Mouse (Mus musculus): ENCODE results near the gene Gm20741. TPM values are rescaled to one million over a fixed set of nuclear protein-coding genes. Genes with fewer than 3 reads are reported as not detected.

Gene Gm20741
- total RNA-seq (2021): not detected
- long read RNA-seq, experiment 1: 0 reads
- long read RNA-seq, experiment 2: 0 reads

DNA sequence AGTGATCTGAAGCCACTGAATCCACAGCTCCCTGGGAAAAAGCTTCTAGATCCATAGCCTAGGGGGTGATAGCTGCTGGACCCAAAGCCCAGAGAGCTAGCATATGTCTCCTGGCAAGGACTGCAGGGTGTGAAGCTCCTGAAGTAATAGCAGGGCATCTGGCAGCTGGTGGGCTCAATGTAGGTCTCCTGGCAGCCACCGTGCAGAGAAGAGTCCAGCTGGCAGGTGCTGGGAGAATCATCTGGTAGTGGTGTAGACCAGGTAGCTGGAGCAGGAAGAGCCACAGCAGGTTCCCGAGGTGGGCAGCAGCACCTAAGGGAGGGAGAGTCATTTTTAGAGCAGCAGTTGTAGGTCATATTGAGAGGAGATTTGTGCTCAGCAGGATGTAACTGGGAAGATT lies at the start of gene Gm20741:
Gm20741 (minus strand) TSS at position 394 of the 400 bp plus-strand sequence.
- no peak within 1 kb of the TSS for H3K4me3 ChIP-seq
- H3K27ac ChIP-seq: no peak within 1 kb of the TSS
- DNase-seq (ENCODE audit: low spot score in 2 of 2): no peak
- no peak for TF ChIP-seq CTCF (conservative IDR thresholded peaks at IDR 0.05)

DNA sequence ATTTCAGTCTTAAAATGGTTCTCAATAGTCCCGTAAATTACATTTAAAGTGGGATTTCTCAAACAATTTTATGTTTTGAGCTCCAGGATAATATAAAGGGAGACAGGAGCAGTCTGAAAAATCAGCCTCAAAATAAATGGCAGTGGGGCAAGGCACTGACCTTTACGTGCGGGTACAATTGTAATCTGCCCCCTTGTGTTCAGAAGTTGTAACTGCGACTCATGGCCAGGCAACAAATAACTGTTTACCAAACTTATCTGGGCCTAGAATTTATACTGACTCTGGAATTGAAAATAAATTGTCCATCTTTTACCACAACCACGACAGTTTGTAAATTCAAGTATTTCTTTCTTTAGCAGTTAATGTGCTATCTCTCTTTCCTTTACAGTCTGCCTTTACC lies 39.4 kb upstream of the Gm20741 start:
- Histone ChIP-seq H3K27ac (no peak overlapping the region), H3K4me3 (no peak overlapping the region)
- DNase-seq (ENCODE audit: low spot score in 2 of 2): peak in 1 of 2 experiments; percentile 10
- peak; percentile 80 for TF ChIP-seq CTCF (conservative IDR thresholded peaks at IDR 0.05)

DNA sequence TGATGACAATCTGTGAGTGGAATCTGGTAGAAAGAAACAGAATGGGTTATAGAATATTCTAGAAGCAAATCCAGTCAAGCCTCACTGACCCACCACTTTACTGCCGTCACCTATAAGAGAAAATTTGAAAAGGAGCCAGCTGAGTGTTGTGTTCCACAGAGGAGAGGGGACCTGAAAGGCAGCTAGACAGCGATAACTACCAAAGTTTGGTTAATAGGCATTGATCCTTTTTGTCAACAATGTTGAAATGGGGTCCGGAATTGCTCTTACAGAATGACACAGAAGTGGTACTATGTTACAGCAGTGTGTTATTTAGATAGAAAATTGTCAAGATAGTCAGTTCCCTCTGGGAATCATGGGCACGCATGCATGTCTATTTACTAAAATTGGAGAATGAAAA lies 36.5 kb upstream of the Gm20741 start:
- DNase-seq (ENCODE audit: low spot score in 2 of 2): no peak
- no peak overlapping the region for H3K4me3 ChIP-seq
- TF ChIP-seq CTCF (conservative IDR thresholded peaks at IDR 0.05): no peak
- H3K27ac ChIP-seq: no peak overlapping the region

DNA sequence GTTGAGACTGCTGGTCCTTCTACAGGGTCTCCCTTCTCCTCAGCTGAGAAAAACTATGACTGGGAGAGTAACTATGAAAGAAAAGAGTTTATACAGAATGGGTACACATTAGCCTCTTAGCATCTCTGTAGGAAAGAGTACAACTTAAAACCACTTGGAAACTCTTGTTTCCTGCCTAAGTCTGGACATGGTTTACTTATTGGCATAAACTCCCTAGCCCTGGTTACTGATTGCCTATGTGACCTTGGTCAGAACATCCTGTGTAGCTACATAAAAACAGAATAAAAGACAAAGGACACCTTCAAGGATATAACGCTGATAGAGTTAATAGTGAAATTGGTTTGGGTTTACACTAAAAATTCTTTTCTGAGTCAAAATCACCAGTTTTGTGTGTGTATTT lies 35.3 kb upstream of the Gm20741 start:
- H3K27ac ChIP-seq: no peak overlapping the region
- no peak for TF ChIP-seq CTCF (conservative IDR thresholded peaks at IDR 0.05)
- no peak for DNase-seq (ENCODE audit: low spot score in 2 of 2)
- no peak overlapping the region for H3K4me3 ChIP-seq

DNA sequence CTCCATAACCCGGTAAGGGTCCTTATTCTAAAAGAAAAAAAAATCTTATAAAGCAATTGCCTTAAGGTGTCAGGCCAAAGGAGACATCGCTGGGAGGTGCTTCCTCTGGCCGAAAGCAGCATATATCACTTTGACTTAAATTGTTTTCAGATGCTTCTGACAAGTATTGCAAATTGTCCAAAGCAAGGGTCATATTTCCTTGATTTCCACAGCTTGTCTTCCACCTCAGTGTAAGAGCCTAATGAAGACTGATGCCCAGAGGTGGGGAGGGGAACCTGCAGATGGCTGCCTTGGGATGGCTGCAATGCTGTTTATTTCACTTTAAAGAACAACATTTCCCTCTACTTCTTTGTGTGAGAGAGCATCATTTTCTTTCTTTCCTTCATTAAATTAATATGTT lies 15.0 kb upstream of the Gm20741 start:
- no peak for DNase-seq (ENCODE audit: low spot score in 2 of 2)
- no peak for TF ChIP-seq CTCF (conservative IDR thresholded peaks at IDR 0.05)
- Histone ChIP-seq H3K27ac (no peak overlapping the region), H3K4me3 (no peak overlapping the region)

DNA sequence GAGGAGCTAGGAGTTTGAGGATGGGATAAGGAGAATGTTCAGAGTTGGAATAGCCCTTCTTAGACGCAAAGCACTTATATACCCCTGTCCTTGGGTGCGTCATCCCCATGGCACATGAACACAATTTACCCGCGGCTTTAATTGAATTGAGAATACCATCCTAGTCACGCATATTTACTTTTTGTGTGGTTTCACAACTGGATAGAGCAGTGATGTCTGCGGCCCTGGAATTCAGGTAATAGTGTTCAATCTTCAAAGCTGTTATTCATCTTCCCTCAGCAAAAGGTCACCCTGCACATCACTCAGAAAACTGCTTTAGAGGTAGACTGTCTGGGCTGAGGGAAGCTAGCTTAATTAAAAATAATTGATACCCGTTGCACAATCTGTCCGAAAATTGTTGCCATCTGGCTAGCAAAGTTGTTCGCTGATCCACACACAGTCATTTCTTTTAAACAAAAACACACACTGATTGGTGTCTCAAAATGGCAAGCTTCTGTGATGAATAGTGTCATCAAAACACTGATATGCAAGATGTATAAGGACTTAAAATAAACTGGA lies 14.2 kb upstream of the Gm20741 start, which contains the start of gene Krtap14:
Krtap14 (minus strand) TSS at position 51 of the 558 bp plus-strand sequence.
- TF ChIP-seq CTCF (conservative IDR thresholded peaks at IDR 0.05): no peak
- DNase-seq (ENCODE audit: low spot score in 2 of 2): no peak
- H3K4me3 ChIP-seq: no peak within 1 kb of the TSS
- no peak within 1 kb of the TSS for H3K27ac ChIP-seq

DNA sequence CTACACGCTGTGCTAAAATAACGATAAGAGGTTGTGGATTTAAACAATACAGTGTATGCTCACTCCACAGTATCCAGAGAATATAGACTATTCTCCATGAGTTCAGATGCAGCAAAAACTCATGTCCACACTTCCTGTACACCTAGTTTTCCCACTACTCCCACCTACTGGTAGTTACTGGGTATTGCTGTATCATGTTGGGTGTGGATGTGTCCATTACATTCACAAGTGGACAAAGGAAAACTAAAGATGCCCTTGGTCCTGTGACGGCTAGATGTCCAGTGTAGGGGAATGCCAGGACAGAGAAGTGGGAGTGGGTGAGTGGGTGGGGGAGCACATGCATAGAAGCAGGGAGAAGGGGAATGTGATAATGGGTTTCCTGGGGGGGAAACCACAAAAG lies 11.7 kb upstream of the Gm20741 start:
- DNase-seq (ENCODE audit: low spot score in 2 of 2): peak; percentile 7 to 19
- no peak overlapping the region for H3K27ac ChIP-seq
- no peak overlapping the region for H3K4me3 ChIP-seq
- TF ChIP-seq CTCF (conservative IDR thresholded peaks at IDR 0.05): peak; percentile 79

DNA sequence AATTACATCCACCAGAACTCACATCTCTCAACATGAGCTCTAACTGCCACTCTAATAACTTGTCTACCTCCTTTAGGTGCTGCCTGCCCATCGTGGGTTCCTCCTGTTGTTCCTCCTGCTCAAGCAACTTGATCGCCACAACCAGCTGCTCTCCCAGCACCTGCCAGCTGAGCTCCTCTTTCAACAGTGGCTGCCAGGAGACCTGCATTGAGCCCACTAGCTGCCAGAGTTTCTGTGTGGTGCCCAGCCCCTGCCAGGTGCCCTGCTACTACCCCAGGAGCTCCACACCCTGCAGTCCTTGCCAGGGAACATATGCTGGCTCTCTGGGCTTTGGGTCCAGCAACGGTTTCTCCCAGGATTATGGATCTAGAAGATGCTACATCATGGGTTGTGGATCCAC lies 8.0 kb upstream of the Gm20741 start, which contains the start of gene Krtap15:
Krtap15 (plus strand) TSS at position 150 of the 400 bp plus-strand sequence.
- DNase-seq (ENCODE audit: low spot score in 2 of 2): no peak
- Histone ChIP-seq H3K27ac (no peak within 1 kb of the TSS), H3K4me3 (no peak within 1 kb of the TSS)
- no peak for TF ChIP-seq CTCF (conservative IDR thresholded peaks at IDR 0.05)

DNA sequence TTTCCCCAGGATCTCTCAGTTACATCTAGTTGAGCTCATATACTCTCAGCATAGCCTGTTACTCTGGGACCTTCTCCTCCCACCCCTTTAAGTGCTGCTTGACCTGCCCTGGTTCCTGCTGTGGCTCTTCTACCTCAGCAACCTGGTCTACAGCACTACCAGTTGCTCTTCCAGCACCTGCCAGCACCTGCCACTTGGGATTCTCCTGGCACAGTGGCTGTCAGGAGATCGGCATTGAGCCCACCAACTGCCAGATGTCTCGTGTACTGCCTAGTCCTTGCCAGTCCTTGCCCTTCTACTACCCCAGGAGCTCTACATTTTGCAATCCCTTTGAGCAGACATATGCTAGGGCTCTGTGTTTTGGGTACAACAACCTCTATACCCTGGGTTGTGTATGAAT lies 25.2 kb downstream of the Gm20741 start:
- H3K4me3 ChIP-seq: no peak overlapping the region
- no peak for DNase-seq (ENCODE audit: low spot score in 2 of 2)
- no peak overlapping the region for H3K27ac ChIP-seq
- no peak for TF ChIP-seq CTCF (conservative IDR thresholded peaks at IDR 0.05)

DNA sequence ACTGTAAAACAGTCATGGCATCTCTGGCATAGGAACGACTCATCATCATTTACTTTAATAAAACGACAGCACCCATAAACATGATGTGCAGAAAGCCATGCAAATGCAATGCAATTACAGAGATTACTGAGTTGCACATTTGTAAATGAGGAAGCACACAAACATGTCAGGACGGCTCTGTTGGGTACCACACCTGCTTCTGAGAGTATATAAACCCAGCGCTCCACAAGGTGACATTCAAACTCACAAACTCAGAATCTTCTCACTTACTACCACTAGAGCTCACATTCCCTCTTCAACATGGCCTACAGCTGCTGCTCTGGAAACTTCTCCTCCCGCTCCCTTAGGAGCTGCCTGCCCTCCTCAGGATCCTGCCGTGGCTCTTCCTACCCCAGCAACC lies 34.4 kb downstream of the Gm20741 start, which contains the start of gene Gm5965:
Gm5965 (plus strand) TSS at position 301 of the 400 bp plus-strand sequence.
- no peak for TF ChIP-seq CTCF (conservative IDR thresholded peaks at IDR 0.05)

DNA sequence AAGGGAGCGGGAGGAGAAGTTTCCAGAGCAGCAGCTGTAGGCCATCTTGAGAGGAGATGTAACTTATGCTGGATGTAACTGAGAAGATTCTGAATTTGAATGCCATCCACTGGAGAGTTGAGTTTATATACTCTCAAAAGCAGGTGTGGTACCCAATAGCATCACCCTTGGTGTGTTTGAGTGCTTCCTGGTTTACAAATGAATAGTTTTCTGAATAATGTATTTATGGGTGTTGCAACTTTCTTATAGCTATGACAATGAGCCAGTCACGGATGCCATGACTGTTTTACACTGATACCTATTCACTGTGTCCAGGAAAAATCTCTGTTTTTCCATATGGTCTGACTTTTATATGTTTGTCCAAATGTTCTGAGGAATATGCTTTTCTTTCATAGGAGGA lies 37.9 kb downstream of the Gm20741 start, which contains the start of gene 2310057N15Rik:
2310057N15Rik (minus strand) TSS at position 101 of the 400 bp plus-strand sequence.
- Histone ChIP-seq H3K27ac (no peak within 1 kb of the TSS), H3K4me3 (no peak within 1 kb of the TSS)
- no peak for TF ChIP-seq CTCF (conservative IDR thresholded peaks at IDR 0.05)
- DNase-seq (ENCODE audit: low spot score in 2 of 2): no peak

More for the DNA sequence above, 34.4 kb downstream of the Gm20741 start, which contains the start of gene Gm5965:
- no peak for DNase-seq (ENCODE audit: low spot score in 2 of 2)
- Histone ChIP-seq H3K4me3 (no peak within 1 kb of the TSS), H3K27ac (no peak within 1 kb of the TSS)

Other genes starting within 250 kb of the Gm20741 start
- not detected for gene Cldn8, start 249.0 kb downstream of the Gm20741 start, total RNA-seq (2021)
- gene Krtap24-1, start 199.9 kb downstream of the Gm20741 start, total RNA-seq (2021): not detected
- gene 2310079G19Rik, start 184.6 kb downstream of the Gm20741 start, total RNA-seq (2021): not detected
- not detected for gene Krtap26-1, start 164.4 kb downstream of the Gm20741 start, total RNA-seq (2021)
- gene Krtap27-1, start 140.5 kb downstream of the Gm20741 start, total RNA-seq (2021): not detected
- not detected for gene 2310061N02Rik, start 104.3 kb downstream of the Gm20741 start, total RNA-seq (2021)
- not detected for gene Krtap13-1, start 83.4 kb downstream of the Gm20741 start, total RNA-seq (2021)
- not detected for gene Krtap13, start 60.6 kb downstream of the Gm20741 start, total RNA-seq (2021)
- gene 2310034C09Rik, start 53.4 kb downstream of the Gm20741 start, total RNA-seq (2021): not detected
- not detected for gene 2310057N15Rik, start 38.0 kb downstream of the Gm20741 start, total RNA-seq (2021)
- not detected for gene Gm5965, start 34.3 kb downstream of the Gm20741 start, total RNA-seq (2021)
- gene Krtap15, start 8.0 kb upstream of the Gm20741 start, total RNA-seq (2021): not detected
- not detected for gene Krtap14, start 13.9 kb upstream of the Gm20741 start, total RNA-seq (2021)
- gene Krtap19-1, start 57.2 kb upstream of the Gm20741 start, total RNA-seq (2021): not detected
- not detected for gene Krtap19-2, start 62.0 kb upstream of the Gm20741 start, total RNA-seq (2021)
- not detected for gene Krtap19-3, start 65.8 kb upstream of the Gm20741 start, total RNA-seq (2021)
- gene Krtap19-4, start 72.9 kb upstream of the Gm20741 start, total RNA-seq (2021): not detected
- gene Krtap19-5, start 84.2 kb upstream of the Gm20741 start, total RNA-seq (2021): not detected
- gene Krtap19-9b, start 120.0 kb upstream of the Gm20741 start, total RNA-seq (2021): not detected
- gene Krtap16-3, start 150.7 kb upstream of the Gm20741 start, total RNA-seq (2021): not detected
- gene Krtap22-2, start 198.5 kb upstream of the Gm20741 start, total RNA-seq (2021): not detected
- not detected for gene Gm10229, start 203.1 kb upstream of the Gm20741 start, total RNA-seq (2021)
- gene Krtap6-1, start 219.5 kb upstream of the Gm20741 start, total RNA-seq (2021): not detected
- not detected for gene Gm10228, start 229.3 kb upstream of the Gm20741 start, total RNA-seq (2021)
- gene Krtap6-5, start 235.7 kb upstream of the Gm20741 start, total RNA-seq (2021): not detected

Data from layer of hippocampus, adult 2 months (tissue).